Mouse (Mus musculus) CD4-positive helper T cell, adult 2 months (primary cell): ENCODE results near the gene Eid1.
A peak's percentile ranks its signal among the peaks of the same experiment; 100 is the strongest.

ENCODE experiments used
- DNase-seq: peaks from one replicate; pipeline ENCODE4 v3.0.0-alpha.2; 2012; ENCODE audit warnings: low read depth, missing footprints, low spot score

Gene Eid1

GRCm38 (mm10) chr2:125672957-125673631 is at the start of gene Eid1:
Gene Eid1, plus strand, starts transcription at chr2:125673095.
- peak; percentile 93 for DNase-seq

- DNase-seq: no peak
Observed at GRCm38 (mm10) chr2:125623211-125623610, 49.7 kb upstream of the Eid1 start.

- peak; percentile 16 for DNase-seq
Observed at GRCm38 (mm10) chr2:125624127-125624685, 48.7 kb upstream of the Eid1 start.

- DNase-seq: peak; percentile 97
Observed at GRCm38 (mm10) chr2:125624837-125625351, 48.0 kb upstream of the Eid1 start, which contains the start of gene Cep152. Gene Cep152, minus strand, starts transcription at chr2:125625113.

GRCm38 (mm10) chr2:125626536-125626935 is 46.4 kb upstream of the Eid1 start:
- no peak for DNase-seq

- no peak for DNase-seq
Observed at GRCm38 (mm10) chr2:125628487-125628886, 44.4 kb upstream of the Eid1 start.

GRCm38 (mm10) chr2:125630010-125630409 is 42.9 kb upstream of the Eid1 start:
- DNase-seq: no peak

- DNase-seq: no peak
Observed at GRCm38 (mm10) chr2:125637331-125637730, 35.6 kb upstream of the Eid1 start.

GRCm38 (mm10) chr2:125644912-125645311 is 28.0 kb upstream of the Eid1 start:
- DNase-seq: no peak

GRCm38 (mm10) chr2:125650038-125650437 is 22.9 kb upstream of the Eid1 start:
- DNase-seq: no peak

- no peak for DNase-seq
Observed at GRCm38 (mm10) chr2:125650742-125651352, 22.0 kb upstream of the Eid1 start.

GRCm38 (mm10) chr2:125651563-125651962 is 21.3 kb upstream of the Eid1 start:
- DNase-seq: no peak

GRCm38 (mm10) chr2:125653286-125653685 is 19.6 kb upstream of the Eid1 start:
- DNase-seq: no peak

- no peak for DNase-seq
Observed at GRCm38 (mm10) chr2:125655391-125655790, 17.5 kb upstream of the Eid1 start.

- DNase-seq: peak; percentile 74
Observed at GRCm38 (mm10) chr2:125659823-125660536, 12.9 kb upstream of the Eid1 start.

GRCm38 (mm10) chr2:125660537-125661130 is 12.3 kb upstream of the Eid1 start:
- no peak for DNase-seq

- no peak for DNase-seq
Observed at GRCm38 (mm10) chr2:125661156-125661555, 11.7 kb upstream of the Eid1 start.

GRCm38 (mm10) chr2:125662517-125662916 is 10.4 kb upstream of the Eid1 start:
- no peak for DNase-seq

GRCm38 (mm10) chr2:125665213-125665612 is 7.7 kb upstream of the Eid1 start:
- DNase-seq: no peak

- DNase-seq: no peak
Observed at GRCm38 (mm10) chr2:125665909-125666308, 7.0 kb upstream of the Eid1 start.

GRCm38 (mm10) chr2:125666668-125667067 is 6.2 kb upstream of the Eid1 start:
- no peak for DNase-seq

GRCm38 (mm10) chr2:125667184-125667583 is 5.7 kb upstream of the Eid1 start:
- DNase-seq: peak; percentile 58
